Mouse (Mus musculus): ENCODE data around the gene Ephx1.

GRCm38 (mm10) chr1:180931106-180931505 is 89.6 kb downstream of the Ephx1 start:
- TF ChIP-seq CTCF (IDR thresholded peaks at IDR 0.05; ENCODE audit: borderline replicate concordance, extremely low read depth, insufficient read depth, insufficient read length) (no peak), POLR2A (IDR thresholded peaks at IDR 0.05; ENCODE audit: borderline replicate concordance, extremely low read depth, insufficient read depth, insufficient read length, poor library complexity, severe bottlenecking) (no peak)
